Mouse (Mus musculus): Measurements from ENCODE around the gene Ly6g6d. TPM values are rescaled to one million over a fixed set of nuclear protein-coding genes. Genes with fewer than 3 reads are reported as not detected.

Gene Ly6g6d
- polyA plus RNA-seq, 1 experiment: 8.5 TPM

- Histone ChIP-seq H3K4me3 (replicated peaks; ENCODE audit: insufficient read depth, low read depth, low read length) (no peak overlapping the region), H3K27ac (ENCODE audit: insufficient read depth, low read length) (no peak overlapping the region), H3K4me1 (ENCODE audit: control insufficient read depth, insufficient read depth, low read length) (peaks cover 18% of the 10 kb centered on the region), H3K27me3 (ENCODE audit: control insufficient read depth, insufficient read depth, low read length) (no peaks in the 10 kb centered on the region)
- DNase-seq: no peak
- TF ChIP-seq CTCF (IDR thresholded peaks at IDR 0.05; ENCODE audit: borderline replicate concordance, insufficient read depth, low read depth, low read length) (no peak), POLR2A (IDR thresholded peaks at IDR 0.05; ENCODE audit: borderline replicate concordance, insufficient read depth, low read length) (no peak)
- WGBS: 82% methylated on average over 7 of the region's 7 CpGs
Measured at GRCm38 (mm10) chr17:35055691-35056495, 22.0 kb downstream of the Ly6g6d start.

DNA sequence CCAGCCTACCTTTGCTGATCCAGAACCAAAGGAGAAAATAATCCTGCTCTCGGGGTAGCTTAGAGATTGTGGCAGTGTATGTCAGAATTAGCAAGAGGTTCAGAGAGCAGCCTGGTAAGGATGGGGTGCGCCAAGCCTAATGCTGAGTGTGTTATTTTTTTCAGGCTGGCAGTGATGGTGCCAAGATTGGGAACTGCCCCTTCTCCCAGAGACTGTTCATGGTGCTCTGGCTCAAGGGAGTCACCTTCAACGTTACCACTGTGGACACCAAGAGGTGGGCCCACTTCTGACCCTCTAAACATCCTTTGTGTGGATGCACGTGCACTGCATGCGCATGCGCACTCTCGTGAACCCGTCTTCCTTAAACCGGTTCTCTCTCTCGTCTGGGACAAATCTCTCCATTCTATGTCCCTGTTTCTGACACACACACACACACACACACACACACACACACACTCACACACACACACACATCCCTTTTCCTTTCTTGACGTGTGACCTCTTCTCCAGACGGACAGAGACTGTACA is 25.5 kb downstream of the Ly6g6d start:
- TF ChIP-seq CTCF (IDR thresholded peaks at IDR 0.05; ENCODE audit: borderline replicate concordance, insufficient read depth, low read depth, low read length) (no peak), POLR2A (IDR thresholded peaks at IDR 0.05; ENCODE audit: borderline replicate concordance, insufficient read depth, low read length) (no peak)
- Histone ChIP-seq H3K4me3 (replicated peaks; ENCODE audit: insufficient read depth, low read depth, low read length) (peak overlapping the region; percentile 77), H3K27ac (ENCODE audit: insufficient read depth, low read length) (peak overlapping the region; percentile 96), H3K27me3 (ENCODE audit: control insufficient read depth, insufficient read depth, low read length) (no peaks in the 10 kb centered on the region), H3K4me1 (ENCODE audit: control insufficient read depth, insufficient read depth, low read length) (peaks cover 12% of the 10 kb centered on the region)
- DNase-seq: no peak
- WGBS: 60% methylated on average over 12 of the region's 12 CpGs

DNA sequence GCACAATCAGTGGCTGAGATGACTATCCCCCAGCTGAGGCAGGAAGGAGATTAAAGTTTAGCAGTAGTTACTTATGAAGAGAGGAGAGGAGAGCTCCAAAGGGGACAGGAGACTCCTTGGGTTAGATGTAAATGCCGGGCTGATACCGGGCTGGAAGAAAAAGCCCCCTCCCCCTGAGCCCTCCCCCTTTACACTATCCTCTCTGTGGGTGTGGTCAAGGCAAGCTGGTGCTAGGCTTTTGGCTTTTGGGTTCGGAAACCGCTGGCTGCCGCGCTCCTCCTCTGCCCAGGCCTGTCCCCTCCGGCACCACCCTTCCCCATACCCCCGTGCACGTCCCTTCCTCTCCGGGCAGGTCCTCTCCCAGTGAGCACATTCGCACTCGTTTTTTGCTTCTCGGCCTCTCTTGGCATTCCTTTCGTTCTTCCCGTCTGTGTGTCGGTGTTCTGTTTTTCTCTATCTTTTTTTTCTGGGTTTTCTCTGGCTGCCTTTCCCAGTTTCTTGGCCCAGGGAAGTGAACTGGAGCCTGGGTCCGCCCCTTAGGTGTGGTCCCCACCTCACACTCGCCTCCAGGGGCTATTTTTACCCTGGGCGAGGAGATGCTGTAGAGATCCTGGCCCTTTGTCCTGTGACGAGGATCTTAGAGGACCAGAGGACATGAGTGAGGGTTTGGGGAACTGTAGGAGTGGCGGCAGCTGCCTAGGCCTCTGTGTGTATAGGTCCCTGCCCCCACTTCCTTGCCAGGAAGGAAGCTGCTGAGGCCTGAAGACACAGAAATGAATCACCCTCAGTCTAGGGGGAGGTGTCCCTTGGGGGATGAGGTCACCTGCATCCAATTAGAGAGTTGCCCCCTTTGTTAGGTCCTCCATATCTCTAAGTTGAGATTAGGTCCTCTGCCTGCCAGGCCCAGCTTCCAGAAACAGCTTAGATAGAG is 26.4 kb downstream of the Ly6g6d start:
- TF ChIP-seq CTCF (IDR thresholded peaks at IDR 0.05; ENCODE audit: borderline replicate concordance, insufficient read depth, low read depth, low read length) (no peak), POLR2A (IDR thresholded peaks at IDR 0.05; ENCODE audit: borderline replicate concordance, insufficient read depth, low read length) (peak; percentile 18; the same call in 1 of the 2 replicates)
- WGBS: 18% methylated on average over 21 of the region's 21 CpGs
- H3K4me1 ChIP-seq (ENCODE audit: control insufficient read depth, insufficient read depth, low read length): peaks cover 12% of the 10 kb centered on the region
- H3K4me3 ChIP-seq (replicated peaks; ENCODE audit: insufficient read depth, low read depth, low read length): peak overlapping the region; percentile 77
- DNase-seq: peak; percentile 62 to 68
- H3K27me3 ChIP-seq (ENCODE audit: control insufficient read depth, insufficient read depth, low read length): no peaks in the 10 kb centered on the region
- H3K27ac ChIP-seq (ENCODE audit: insufficient read depth, low read length): peak overlapping the region; percentile 96

- 7% methylated on average over 27 of the region's 27 CpGs for WGBS
- TF ChIP-seq POLR2A (IDR thresholded peaks at IDR 0.05; ENCODE audit: borderline replicate concordance, insufficient read depth, low read length) (peak; percentile 30; the same call in 1 of the 2 replicates), CTCF (IDR thresholded peaks at IDR 0.05; ENCODE audit: borderline replicate concordance, insufficient read depth, low read depth, low read length) (no peak)
- peak in 1 of 2 experiments; percentile 60 for DNase-seq
- Histone ChIP-seq H3K27ac (ENCODE audit: insufficient read depth, low read length) (peak overlapping the region; percentile 12; the same call in 1 of the 2 replicates), H3K4me1 (ENCODE audit: control insufficient read depth, insufficient read depth, low read length) (peaks cover 12% of the 10 kb centered on the region), H3K4me3 (replicated peaks; ENCODE audit: insufficient read depth, low read depth, low read length) (peak overlapping the region; percentile 81), H3K27me3 (ENCODE audit: control insufficient read depth, insufficient read depth, low read length) (no peaks in the 10 kb centered on the region)
Measured at GRCm38 (mm10) chr17:35050126-35050750, 27.6 kb downstream of the Ly6g6d start.

DNA sequence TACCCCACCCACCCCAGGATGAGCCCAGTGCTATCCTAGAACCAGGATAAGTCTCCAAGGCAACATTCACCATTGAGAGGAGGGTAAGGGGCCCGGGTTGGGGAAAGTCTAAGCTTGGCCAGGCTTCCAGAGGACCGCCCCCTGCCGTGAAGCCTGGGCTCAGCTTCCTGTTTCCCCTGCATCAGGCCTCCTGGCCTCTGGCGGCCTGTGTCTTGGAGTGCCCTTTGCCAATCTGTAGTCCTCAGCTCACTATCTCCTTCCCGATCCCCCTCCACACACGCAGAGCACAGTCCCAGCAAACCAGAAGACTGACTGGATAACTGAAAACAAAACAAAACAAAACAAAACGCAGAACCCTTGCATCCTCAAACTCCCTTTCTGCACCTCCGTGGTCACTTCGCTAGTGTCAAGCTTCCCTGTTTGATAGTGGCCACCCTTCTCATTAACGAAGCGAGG is 28.3 kb downstream of the Ly6g6d start, which contains the start of gene Clic1:
TSS of gene Clic1 (plus strand) at position 406 of the 456 bp plus-strand sequence.
- DNase-seq: no peak
- TF ChIP-seq CTCF (IDR thresholded peaks at IDR 0.05; ENCODE audit: borderline replicate concordance, insufficient read depth, low read depth, low read length) (no peak), POLR2A (IDR thresholded peaks at IDR 0.05; ENCODE audit: borderline replicate concordance, insufficient read depth, low read length) (no peak)
- Histone ChIP-seq H3K27ac (ENCODE audit: insufficient read depth, low read length) (peak within 1 kb of the TSS; percentile 12; the same call in 1 of the 2 replicates), H3K4me1 (ENCODE audit: control insufficient read depth, insufficient read depth, low read length) (peaks cover 12% of the 10 kb centered on the region), H3K27me3 (ENCODE audit: control insufficient read depth, insufficient read depth, low read length) (no peaks in the 10 kb centered on the region), H3K4me3 (replicated peaks; ENCODE audit: insufficient read depth, low read depth, low read length) (peak within 1 kb of the TSS; percentile 81)
- WGBS: 20% methylated on average over 11 of the region's 11 CpGs

DNA sequence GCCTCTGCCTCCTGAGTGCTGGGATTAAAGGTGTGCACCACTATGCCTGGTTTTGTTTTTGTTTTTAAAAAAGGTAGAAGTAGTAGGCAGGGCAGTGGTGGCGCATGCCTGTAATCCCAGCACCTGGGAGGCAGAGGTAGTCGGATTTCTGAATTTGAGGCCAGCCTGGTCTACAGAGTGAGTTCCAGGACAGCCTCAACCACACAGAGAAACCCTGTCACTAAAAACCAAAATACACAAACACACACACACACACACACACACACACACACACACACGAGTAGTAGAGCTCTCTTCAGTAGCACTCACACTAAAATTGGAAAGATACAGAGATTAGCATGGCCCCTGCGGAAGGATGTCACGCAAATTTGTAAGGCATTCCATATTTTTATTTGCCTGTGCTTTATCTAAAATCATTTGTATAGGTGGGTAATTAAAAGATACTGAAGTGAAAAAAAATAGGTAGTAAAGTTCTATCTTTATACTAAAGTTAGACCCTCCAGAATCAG is 28.9 kb downstream of the Ly6g6d start:
- H3K4me3 ChIP-seq (replicated peaks; ENCODE audit: insufficient read depth, low read depth, low read length): no peak overlapping the region
- DNase-seq: no peak
- H3K4me1 ChIP-seq (ENCODE audit: control insufficient read depth, insufficient read depth, low read length): peaks cover 12% of the 10 kb centered on the region
- H3K27me3 ChIP-seq (ENCODE audit: control insufficient read depth, insufficient read depth, low read length): no peaks in the 10 kb centered on the region
- TF ChIP-seq POLR2A (IDR thresholded peaks at IDR 0.05; ENCODE audit: borderline replicate concordance, insufficient read depth, low read length) (no peak), CTCF (IDR thresholded peaks at IDR 0.05; ENCODE audit: borderline replicate concordance, insufficient read depth, low read depth, low read length) (no peak)
- WGBS: 89% methylated on average over 5 of the region's 5 CpGs
- no peak overlapping the region for H3K27ac ChIP-seq (ENCODE audit: insufficient read depth, low read length)

Measured in cerebellum, adult 2 months (tissue).